Mouse (Mus musculus) midbrain, embryonic 10.5 days (tissue): ENCODE results near the gene Ube2e1. TPM values are rescaled to one million over a fixed set of nuclear protein-coding genes. Genes with fewer than 3 reads are reported as not detected.
A peak's percentile ranks its signal among the peaks of the same experiment; 100 is the strongest.

ENCODE experiments used
- DNase-seq: peaks from one replicate; pipeline ENCODE4 v3.0.0-alpha.2; 2017; ENCODE audit warnings: low spot score
- H3K27ac ChIP-seq: fragments of 300-500 bp; sonication (generic); replicated peaks from 2 replicates; pipeline ENCODE4 v1.5.1; 2016; ENCODE audit warnings: mild to moderate bottlenecking
- H3K27me3 ChIP-seq: fragments of 300-500 bp; sonication (generic); 2 replicates; pipeline ENCODE4 v1.6.1; 2016; ENCODE audit warnings: low read depth, mild to moderate bottlenecking; ENCODE audit not compliant: poor library complexity, severe bottlenecking
- H3K36me3 ChIP-seq: fragments of 300-500 bp; sonication (generic); 2 replicates; pipeline ENCODE4 v1.6.1; 2016; ENCODE audit warnings: mild to moderate bottlenecking, moderate library complexity
- H3K4me1 ChIP-seq: fragments of 300-500 bp; sonication (generic); 2 replicates; pipeline ENCODE4 v1.6.1; 2016
- H3K4me3 ChIP-seq: fragments of 300-500 bp; sonication (generic); 2 replicates; pipeline ENCODE4 v1.5.1; 2016; ENCODE audit warnings: mild to moderate bottlenecking, moderate library complexity
- H3K9me3 ChIP-seq: fragments of 300-500 bp; sonication (generic); replicated peaks from 2 replicates; pipeline ENCODE4 v1.6.1; 2016; ENCODE audit warnings: mild to moderate bottlenecking
- WGBS: fragments of 180-500 bp; shearing (Covaris S2); methylation state at CpG from one replicate; pipeline ENCODE4 v1.1.7; 2016; 5-methylcytosine and 5-hydroxymethylcytosine counted together
- polyA plus RNA-seq: library from polyadenylated mRNA; unstranded; fragments of >200 nt; fragmentation: Nextera tagmentation; extraction: Ambion mirVana; gene quantifications from 2 replicates; pipeline ENCODE4 v1.2.1, GENCODE M21; 2016

The Ube2e1 gene
- polyA plus RNA-seq, 1 experiment from 2014 or later = 174 TPM

DNA sequence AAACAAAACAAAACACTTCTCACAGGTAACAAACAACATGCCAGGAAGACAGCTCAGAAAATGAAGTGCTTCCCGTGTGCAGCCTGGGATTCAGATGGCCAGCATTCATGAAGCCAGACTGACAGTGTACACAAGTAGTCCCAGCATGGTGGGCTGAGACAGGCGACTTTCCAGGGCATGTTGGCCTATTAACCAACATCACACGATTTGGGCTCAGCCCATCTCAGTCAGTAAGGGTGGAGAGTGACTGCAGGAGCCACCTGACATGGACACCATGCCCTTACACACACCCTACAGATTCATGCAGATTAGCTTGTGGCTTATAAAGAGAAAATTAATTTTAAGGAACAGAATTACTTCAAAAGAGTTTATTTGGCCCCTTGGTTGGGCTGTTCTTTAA lies 28.9 kb downstream of the Ube2e1 start:
- Histone ChIP-seq H3K36me3 (peaks cover 48% of the 10 kb centered on the region), H3K27me3 (no peaks in the 10 kb centered on the region), H3K9me3 (no peaks in the 10 kb centered on the region), H3K4me3 (no peak overlapping the region), H3K4me1 (no peaks in the 10 kb centered on the region), H3K27ac (no peak overlapping the region)
- DNase-seq = no peak
- 79% methylated on average over 3 of the region's 3 CpGs for WGBS

DNA sequence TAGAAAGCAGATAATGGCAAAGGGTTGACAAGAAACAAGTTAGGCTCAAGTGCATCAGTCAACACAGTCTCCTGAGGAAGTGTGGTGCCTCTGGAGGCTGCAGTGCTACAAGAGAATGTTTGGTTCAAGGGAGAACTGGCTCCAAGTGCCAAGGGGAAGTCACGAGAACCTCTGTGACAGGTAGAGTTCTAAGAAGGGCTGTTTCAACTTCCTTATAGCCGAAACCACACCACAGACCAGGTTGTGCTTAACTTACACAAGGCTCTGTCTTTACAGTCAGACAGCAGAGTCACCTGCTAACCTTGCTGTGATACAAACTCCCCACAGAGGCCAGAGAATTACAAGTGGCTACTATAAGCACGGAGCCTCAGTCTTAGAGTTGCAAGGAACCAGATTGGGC lies 30.1 kb downstream of the Ube2e1 start:
- no peak for DNase-seq
- 87% methylated on average over 3 of the region's 3 CpGs for WGBS
- Histone ChIP-seq H3K27ac (no peak overlapping the region), H3K4me1 (no peaks in the 10 kb centered on the region), H3K27me3 (no peaks in the 10 kb centered on the region), H3K4me3 (no peak overlapping the region), H3K36me3 (peaks cover 38% of the 10 kb centered on the region), H3K9me3 (no peaks in the 10 kb centered on the region)

DNA sequence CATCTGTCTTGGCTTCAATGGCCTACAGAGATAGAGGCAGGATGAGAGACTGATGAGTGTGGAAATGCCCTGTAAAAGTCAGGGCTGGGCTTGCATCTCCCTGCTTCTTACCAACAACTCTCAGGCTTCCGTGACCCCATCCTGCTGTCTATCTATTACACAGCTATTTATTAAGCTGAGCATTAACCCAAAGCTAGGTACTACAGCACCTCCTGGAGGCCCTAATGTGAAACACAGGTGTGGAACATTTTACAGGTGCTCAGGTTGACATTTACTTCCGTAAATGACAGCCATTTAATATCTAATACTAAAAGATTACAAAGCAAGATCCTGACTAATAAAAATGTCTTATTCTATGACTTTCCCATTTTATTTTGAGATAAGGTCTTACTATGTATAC lies 31.0 kb downstream of the Ube2e1 start:
- Histone ChIP-seq H3K36me3 (peaks cover 29% of the 10 kb centered on the region), H3K9me3 (no peaks in the 10 kb centered on the region), H3K27me3 (no peaks in the 10 kb centered on the region), H3K27ac (no peak overlapping the region), H3K4me1 (no peaks in the 10 kb centered on the region), H3K4me3 (no peak overlapping the region)
- 89% methylated on average over 2 of the region's 2 CpGs for whole genome bisulfite sequencing
- no peak for DNase-seq

DNA sequence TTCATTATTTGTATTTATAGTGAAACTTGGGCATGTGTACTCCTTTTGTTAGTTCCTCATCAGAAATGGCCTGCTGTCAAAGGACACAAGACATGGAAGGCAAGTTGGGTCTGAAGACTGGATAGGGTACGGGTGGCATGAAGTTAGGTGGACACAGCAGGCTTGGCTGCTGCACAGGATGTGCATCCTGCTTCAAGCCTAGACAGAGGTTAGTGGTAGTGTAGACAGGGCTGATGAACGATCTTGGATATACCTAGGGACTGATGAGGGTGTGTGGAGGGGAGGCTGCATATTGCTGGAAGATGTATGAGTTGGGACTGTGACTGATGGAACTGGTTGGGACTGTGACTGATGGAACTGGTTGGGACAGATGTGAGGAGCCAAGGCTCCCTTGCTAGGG lies 32.8 kb downstream of the Ube2e1 start:
- Histone ChIP-seq H3K36me3 (peaks cover 23% of the 10 kb centered on the region; the same call in 1 of the 2 replicates), H3K9me3 (no peaks in the 10 kb centered on the region), H3K4me1 (no peaks in the 10 kb centered on the region), H3K4me3 (no peak overlapping the region), H3K27ac (no peak overlapping the region), H3K27me3 (no peaks in the 10 kb centered on the region)
- 89% methylated on average over 2 of the region's 2 CpGs for WGBS
- DNase-seq = no peak

DNA sequence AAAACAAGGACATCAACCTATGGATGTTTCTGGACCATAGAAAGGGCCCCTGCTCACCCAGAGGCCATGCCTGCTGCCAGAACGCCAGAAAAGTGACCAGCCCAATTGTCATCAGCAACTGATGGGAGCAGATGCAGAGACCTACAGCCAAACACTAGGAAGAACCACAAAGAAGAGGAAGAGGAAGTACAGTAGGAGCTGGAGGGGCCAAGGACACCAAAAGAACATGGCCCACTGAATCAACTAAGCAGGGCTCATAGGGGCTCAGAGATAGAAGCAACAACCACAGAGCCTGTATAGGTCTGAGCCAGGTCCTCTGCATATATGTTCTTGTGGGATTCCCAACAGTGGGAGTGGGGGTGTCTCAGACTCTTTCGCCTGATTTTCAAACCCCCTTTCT lies 34.2 kb downstream of the Ube2e1 start:
- Histone ChIP-seq H3K4me3 (no peak overlapping the region), H3K27me3 (no peaks in the 10 kb centered on the region), H3K4me1 (no peaks in the 10 kb centered on the region), H3K36me3 (peaks cover 23% of the 10 kb centered on the region; the same call in 1 of the 2 replicates), H3K9me3 (no peaks in the 10 kb centered on the region), H3K27ac (no peak overlapping the region)
- no peak for DNase-seq
- 91% methylated on average over 2 of the region's 2 CpGs for WGBS

DNA sequence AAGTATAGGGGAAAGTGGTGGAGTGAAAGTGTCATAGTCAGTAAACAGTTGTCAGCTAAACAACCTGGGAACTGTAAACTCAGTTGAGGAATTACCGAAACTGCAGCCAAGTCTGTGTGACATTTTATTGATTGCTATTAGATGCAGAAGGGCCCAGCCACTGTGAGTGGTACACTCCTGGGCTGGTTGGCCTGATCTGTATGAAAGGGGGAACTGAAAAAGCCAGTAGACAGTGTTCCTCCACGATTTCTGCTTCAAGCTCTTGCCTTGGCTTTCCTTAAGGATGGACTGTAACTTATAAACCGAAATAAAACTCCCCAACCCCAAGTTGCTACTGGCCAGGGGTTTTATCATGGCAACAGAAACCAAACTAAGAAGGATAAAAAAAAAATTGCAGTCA lies 39.1 kb downstream of the Ube2e1 start:
- peaks cover 13% of the 10 kb centered on the region; the same call in 1 of the 2 replicates for H3K36me3 ChIP-seq
- DNase-seq = no peak
- H3K4me1 ChIP-seq = no peaks in the 10 kb centered on the region
- WGBS = 89% methylated on average over 3 of the region's 3 CpGs
- H3K27me3 ChIP-seq = no peaks in the 10 kb centered on the region
- H3K9me3 ChIP-seq = no peaks in the 10 kb centered on the region
- H3K4me3 ChIP-seq = no peak overlapping the region
- H3K27ac ChIP-seq = no peak overlapping the region

DNA sequence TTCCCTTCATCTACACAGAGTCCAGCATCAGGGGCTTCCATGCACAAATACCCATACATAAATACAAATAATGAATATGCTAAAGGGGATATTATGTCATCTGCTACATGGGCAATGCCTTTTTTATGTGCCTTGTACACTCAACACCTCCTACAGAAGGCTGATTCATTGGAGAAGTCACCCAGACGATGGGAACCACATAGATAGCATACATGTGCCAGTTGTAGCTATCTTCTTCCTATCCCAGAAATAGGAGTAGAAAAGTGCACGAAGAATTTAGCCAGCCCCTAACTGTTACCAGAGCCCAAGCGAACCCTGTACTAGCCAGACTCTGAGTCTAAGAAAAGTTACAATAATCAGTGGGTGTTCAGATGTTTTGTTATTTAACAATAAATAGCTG lies 39.5 kb downstream of the Ube2e1 start:
- WGBS = 92% methylated on average over 3 of the region's 3 CpGs
- no peaks in the 10 kb centered on the region for H3K27me3 ChIP-seq
- H3K27ac ChIP-seq = no peak overlapping the region
- no peak overlapping the region for H3K4me3 ChIP-seq
- H3K36me3 ChIP-seq = peaks cover 13% of the 10 kb centered on the region; the same call in 1 of the 2 replicates
- no peaks in the 10 kb centered on the region for H3K4me1 ChIP-seq
- no peak for DNase-seq
- no peaks in the 10 kb centered on the region for H3K9me3 ChIP-seq

DNA sequence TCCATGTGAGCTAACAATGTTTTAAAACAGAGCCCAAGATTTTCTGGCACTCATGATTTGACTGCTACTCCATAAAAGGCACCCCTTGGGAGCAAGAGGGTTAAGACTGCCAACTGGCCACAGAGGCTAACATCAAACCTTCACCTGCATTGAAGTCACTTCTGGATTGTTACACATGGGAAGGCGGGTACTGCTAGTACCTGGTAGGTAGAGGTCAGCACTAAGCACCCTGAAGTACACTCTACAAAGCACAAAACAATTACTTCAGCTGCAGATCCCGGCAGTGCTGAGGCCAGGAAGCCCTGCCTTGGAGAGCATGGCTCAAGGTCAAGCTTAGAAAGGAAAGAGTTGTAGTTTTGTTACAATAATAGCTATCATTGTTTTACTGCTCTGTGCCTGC lies 44.3 kb downstream of the Ube2e1 start:
- Histone ChIP-seq H3K27me3 (no peaks in the 10 kb centered on the region), H3K36me3 (peaks cover 23% of the 10 kb centered on the region), H3K4me1 (no peaks in the 10 kb centered on the region), H3K27ac (no peak overlapping the region), H3K9me3 (no peaks in the 10 kb centered on the region), H3K4me3 (no peak overlapping the region)
- 82% methylated on average over 2 of the region's 2 CpGs for WGBS
- DNase-seq = no peak

DNA sequence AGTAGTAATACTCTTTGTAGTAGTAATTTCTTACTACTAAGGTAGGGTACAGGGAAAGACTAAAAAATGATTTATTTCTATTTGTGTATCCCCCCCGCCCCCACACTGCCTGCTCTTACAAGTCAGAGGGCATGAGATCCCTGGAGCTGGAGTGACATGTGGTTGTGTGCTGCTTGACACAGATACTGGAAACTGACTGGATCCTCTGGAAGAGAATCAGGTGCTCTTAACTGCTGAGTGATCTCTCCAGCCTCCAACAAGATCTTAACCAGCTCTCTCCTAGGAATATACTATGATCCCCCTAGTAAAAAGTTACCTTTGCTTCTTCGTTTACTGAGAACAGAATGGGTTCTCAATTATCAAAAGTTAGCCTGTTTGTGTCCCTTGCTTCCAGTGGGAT lies 45.2 kb downstream of the Ube2e1 start:
- DNase-seq = no peak
- Histone ChIP-seq H3K4me1 (no peaks in the 10 kb centered on the region), H3K36me3 (peaks cover 32% of the 10 kb centered on the region), H3K4me3 (no peak overlapping the region), H3K9me3 (no peaks in the 10 kb centered on the region), H3K27me3 (no peaks in the 10 kb centered on the region), H3K27ac (no peak overlapping the region)
- WGBS = 90% methylated on average over 2 of the region's 2 CpGs

DNA sequence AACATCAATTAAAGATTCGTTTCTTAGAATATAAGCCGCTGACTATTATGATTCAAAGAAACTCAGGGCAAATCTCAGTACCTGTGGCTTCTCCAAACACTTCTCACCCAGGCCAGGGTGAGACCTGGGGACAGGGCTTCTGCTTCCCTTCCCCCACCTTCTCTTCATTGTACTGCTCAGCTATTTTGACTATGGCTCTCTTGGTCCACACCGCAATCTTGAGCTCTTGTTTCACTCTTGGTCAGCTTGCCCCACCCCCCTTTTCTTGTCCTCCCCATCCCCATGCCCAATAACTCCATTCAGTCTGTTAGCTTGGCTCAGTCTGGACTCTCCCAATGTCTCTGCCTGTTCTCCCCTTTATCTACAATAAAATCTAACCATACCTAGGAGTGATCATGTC lies 46.2 kb downstream of the Ube2e1 start:
- 95% methylated on average over 3 of the region's 3 CpGs for WGBS
- no peaks in the 10 kb centered on the region for H3K9me3 ChIP-seq
- no peaks in the 10 kb centered on the region for H3K4me1 ChIP-seq
- no peaks in the 10 kb centered on the region for H3K27me3 ChIP-seq
- H3K27ac ChIP-seq = no peak overlapping the region
- H3K4me3 ChIP-seq = no peak overlapping the region
- peaks cover 41% of the 10 kb centered on the region for H3K36me3 ChIP-seq
- no peak for DNase-seq

DNA sequence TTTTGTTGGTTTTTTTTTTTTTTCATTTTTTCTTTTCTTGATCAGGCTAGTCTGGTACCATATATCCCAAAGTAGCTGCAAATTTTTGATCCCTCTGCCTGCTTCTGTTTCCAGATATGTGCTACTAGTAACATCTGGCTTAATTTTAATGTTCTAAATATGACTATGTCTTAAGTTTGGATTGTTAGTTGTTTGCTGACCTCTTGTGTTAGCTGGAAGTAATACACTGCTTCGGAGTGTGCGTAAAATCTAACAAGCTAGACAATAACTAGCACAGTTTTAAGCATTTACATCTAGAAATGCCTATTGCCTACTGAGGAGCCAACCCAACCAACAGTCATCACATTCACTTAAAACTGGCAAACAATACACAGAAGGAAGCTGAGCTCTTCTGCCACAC lies 47.1 kb downstream of the Ube2e1 start:
- Histone ChIP-seq H3K9me3 (no peaks in the 10 kb centered on the region), H3K4me1 (no peaks in the 10 kb centered on the region), H3K36me3 (peaks cover 49% of the 10 kb centered on the region), H3K27ac (no peak overlapping the region), H3K27me3 (no peaks in the 10 kb centered on the region), H3K4me3 (no peak overlapping the region)
- whole genome bisulfite sequencing = 91% methylated on average over 2 of the region's 2 CpGs
- no peak for DNase-seq

DNA sequence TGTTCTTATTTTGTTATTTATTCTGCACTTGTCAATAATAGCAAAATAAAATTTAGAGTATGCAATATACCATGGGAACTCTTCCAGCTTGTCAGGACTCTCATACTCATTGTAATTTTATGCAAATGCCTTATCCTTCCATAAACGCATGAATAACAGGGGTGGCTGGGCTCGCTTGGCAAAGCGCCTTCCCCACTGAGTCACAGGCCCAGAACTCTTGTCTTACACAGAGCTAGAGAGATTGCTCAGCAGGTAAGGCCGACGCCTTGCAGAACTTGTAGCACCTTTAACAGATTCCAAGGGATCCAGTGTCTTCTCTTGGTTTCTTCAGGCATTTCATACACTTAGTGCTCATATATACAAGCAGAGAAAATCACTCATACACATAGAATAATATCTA lies 51.3 kb downstream of the Ube2e1 start:
- WGBS = 90% methylated on average over 5 of the region's 5 CpGs
- H3K36me3 ChIP-seq = peaks cover 85% of the 10 kb centered on the region
- no peak for DNase-seq

DNA sequence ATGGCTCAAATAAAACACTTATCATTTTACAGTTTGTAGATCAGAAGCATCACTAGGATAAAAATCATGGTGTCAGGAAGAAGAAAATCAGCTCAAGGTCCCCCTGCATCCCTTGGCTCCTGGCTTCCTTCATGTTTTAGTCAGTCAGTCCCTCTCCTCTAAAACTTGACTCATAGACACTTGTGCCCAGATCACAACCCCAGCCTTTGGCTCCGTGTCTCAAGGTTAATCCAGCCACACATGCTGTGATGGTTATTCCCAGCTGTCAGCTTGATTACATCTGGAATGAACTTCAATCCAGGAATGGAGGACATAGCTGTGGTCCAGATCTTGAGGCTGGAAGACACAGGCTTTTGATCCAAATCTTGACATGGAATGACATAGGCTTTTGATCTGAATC lies 57.1 kb downstream of the Ube2e1 start:
- H3K36me3 ChIP-seq = peaks cover 40% of the 10 kb centered on the region
- H3K27ac ChIP-seq = no peak overlapping the region
- WGBS = 82% methylated on average over 1 of the region's 1 CpGs
- H3K4me3 ChIP-seq = no peak overlapping the region
- H3K4me1 ChIP-seq = peaks cover 11% of the 10 kb centered on the region
- H3K27me3 ChIP-seq = no peaks in the 10 kb centered on the region
- no peaks in the 10 kb centered on the region for H3K9me3 ChIP-seq
- no peak for DNase-seq

More for the DNA sequence above, 51.3 kb downstream of the Ube2e1 start:
- no peak overlapping the region for H3K27ac ChIP-seq
- no peak overlapping the region for H3K4me3 ChIP-seq
- no peaks in the 10 kb centered on the region for H3K27me3 ChIP-seq
- no peaks in the 10 kb centered on the region for H3K9me3 ChIP-seq
- no peaks in the 10 kb centered on the region for H3K4me1 ChIP-seq

DNA sequence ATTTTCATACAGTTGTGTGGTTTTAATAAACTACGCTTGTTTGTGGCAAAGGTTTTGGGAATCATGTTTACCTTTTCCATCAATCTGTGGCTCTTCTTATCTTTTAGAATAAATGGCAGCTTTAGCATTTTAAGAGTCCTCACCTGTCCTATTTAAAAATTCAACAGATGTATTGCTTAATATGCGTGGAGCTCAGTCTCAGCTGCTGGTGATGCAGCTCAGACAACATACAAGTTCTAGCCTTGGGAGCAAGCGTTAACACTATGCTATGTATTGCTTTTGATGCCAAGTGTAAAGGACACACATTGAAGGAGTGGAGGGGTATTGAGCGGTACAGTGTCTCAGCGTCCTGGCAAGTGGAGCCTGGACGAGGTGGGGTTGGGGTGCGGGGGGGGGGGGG lies 60.0 kb downstream of the Ube2e1 start:
- H3K9me3 ChIP-seq = no peaks in the 10 kb centered on the region
- H3K27ac ChIP-seq = no peak overlapping the region; the same call in 1 of the 2 replicates
- DNase-seq = no peak
- no peaks in the 10 kb centered on the region for H3K27me3 ChIP-seq
- WGBS = 11% methylated on average over 7 of the region's 7 CpGs
- H3K36me3 ChIP-seq = peaks cover 38% of the 10 kb centered on the region
- peak overlapping the region; percentile 78 for H3K4me3 ChIP-seq
- peaks cover 18% of the 10 kb centered on the region for H3K4me1 ChIP-seq
